Mouse (Mus musculus): ENCODE data around the gene Olfr503.
"Not testable (repeated sequence)": the region's sequence is repeated elsewhere in the genome, so short reads cannot be mapped to it uniquely, and the experiment has no call there.

The Olfr503 gene

GRCm38 (mm10) chr7:108544227-108544626, at the start of gene Olfr503:
Gene Olfr503 (plus strand): TSS chr7:108544527.
- DNase-seq (ENCODE audit: low spot score): not testable (repeated sequence)

GRCm38 (mm10) chr7:108524965-108525364, 19.4 kb upstream of the Olfr503 start, which contains the start of gene Olfr502:
Gene Olfr502 (minus strand): TSS chr7:108525065.
- DNase-seq (ENCODE audit: low spot score): no peak

- DNase-seq (ENCODE audit: low spot score): no peak
Measured at GRCm38 (mm10) chr7:108542416-108542815, 1.9 kb upstream of the Olfr503 start.

- DNase-seq (ENCODE audit: low spot score): no peak
Measured at GRCm38 (mm10) chr7:108565693-108566092, 21.4 kb downstream of the Olfr503 start, which contains the start of gene Olfr504. Gene Olfr504 (minus strand): TSS chr7:108565793.

- DNase-seq (ENCODE audit: low spot score): no peak
Measured at GRCm38 (mm10) chr7:108589797-108590196, 45.5 kb downstream of the Olfr503 start.
